Mouse (Mus musculus) kidney, embryonic 15.5 days (tissue): ENCODE results near the gene Scfd2. TPM values are rescaled to one million over a fixed set of nuclear protein-coding genes. Genes with fewer than 3 reads are reported as not detected.
A peak's percentile ranks its signal among the peaks of the same experiment; 100 is the strongest.

ENCODE experiments used
- ATAC-seq: fragments of 200-750 bp; cut with Nextera tagmentation; replicated peaks from 2 replicates; pipeline ENCODE4 v1.8.0; 2017; ENCODE audit warnings: moderate TSS enrichment; ENCODE audit not compliant: low FRiP score
- H3K27ac ChIP-seq: fragments of 300-500 bp; sonication (generic); 2 replicates; pipeline ENCODE4 v1.5.1; 2015; ENCODE audit warnings: mild to moderate bottlenecking, inconsistent platforms
- H3K27me3 ChIP-seq: fragments of 300-500 bp; sonication (generic); 2 replicates; pipeline ENCODE4 v1.6.1; 2015; ENCODE audit warnings: inconsistent platforms
- H3K36me3 ChIP-seq: fragments of 300-500 bp; sonication (generic); 2 replicates; pipeline ENCODE4 v1.6.1; 2015; ENCODE audit warnings: inconsistent platforms
- H3K4me1 ChIP-seq: fragments of 300-500 bp; sonication (generic); 2 replicates; pipeline ENCODE4 v1.6.1; 2015; ENCODE audit warnings: inconsistent platforms
- H3K4me2 ChIP-seq: fragments of 300-500 bp; sonication (generic); 2 replicates; pipeline ENCODE4 v1.6.1; 2015; ENCODE audit warnings: moderate library complexity, mild to moderate bottlenecking, inconsistent platforms
- H3K4me3 ChIP-seq: fragments of 300-500 bp; sonication (generic); replicated peaks from 2 replicates; pipeline ENCODE4 v1.5.1; 2015; ENCODE audit warnings: mild to moderate bottlenecking, inconsistent platforms
- H3K9ac ChIP-seq: fragments of 300-500 bp; sonication (generic); 2 replicates; pipeline ENCODE4 v1.6.1; 2015; ENCODE audit warnings: mild to moderate bottlenecking, inconsistent platforms
- H3K9me3 ChIP-seq: fragments of 300-500 bp; sonication (generic); replicated peaks from 2 replicates; pipeline ENCODE4 v1.6.1; 2016; ENCODE audit warnings: inconsistent platforms
- WGBS: fragments of 180-500 bp; shearing (Covaris S2); methylation state at CpG from one replicate; pipeline ENCODE4 v1.1.7; 2015; ENCODE audit warnings: mixed read lengths; 5-methylcytosine and 5-hydroxymethylcytosine counted together
- polyA plus RNA-seq: library from polyadenylated mRNA; unstranded; fragments of >200 nt; fragmentation: Nextera tagmentation; extraction: Ambion mirVana; gene quantifications from 2 replicates; pipeline ENCODE4 v1.2.1, GENCODE M21; 2015

The Scfd2 gene
- polyA plus RNA-seq, 1 experiment from 2014 or later, result 18.3 TPM

- Histone ChIP-seq H3K4me1 (peaks cover 50% of the 10 kb centered on the region), H3K36me3 (peaks cover 17% of the 10 kb centered on the region), H3K4me2 (peak overlapping the region; percentile 99; the same call in 1 of the 2 replicates), H3K9ac (no peak overlapping the region), H3K27ac (0 out of 2 replicates have a peak overlapping the region, but pooled peaks have one; percentile 18), H3K9me3 (no peaks in the 10 kb centered on the region), H3K27me3 (peaks cover 8% of the 10 kb centered on the region; the same call in 1 of the 2 replicates), H3K4me3 (no peak overlapping the region; the same call in 1 of the 2 replicates)
- ATAC-seq, result no peak
- WGBS, result 26% methylated on average over 7 of the region's 7 CpGs
These were observed 337.9 kb downstream of the Scfd2 start for GRCm38 (mm10) chr5:74193626-74194025.

DNA sequence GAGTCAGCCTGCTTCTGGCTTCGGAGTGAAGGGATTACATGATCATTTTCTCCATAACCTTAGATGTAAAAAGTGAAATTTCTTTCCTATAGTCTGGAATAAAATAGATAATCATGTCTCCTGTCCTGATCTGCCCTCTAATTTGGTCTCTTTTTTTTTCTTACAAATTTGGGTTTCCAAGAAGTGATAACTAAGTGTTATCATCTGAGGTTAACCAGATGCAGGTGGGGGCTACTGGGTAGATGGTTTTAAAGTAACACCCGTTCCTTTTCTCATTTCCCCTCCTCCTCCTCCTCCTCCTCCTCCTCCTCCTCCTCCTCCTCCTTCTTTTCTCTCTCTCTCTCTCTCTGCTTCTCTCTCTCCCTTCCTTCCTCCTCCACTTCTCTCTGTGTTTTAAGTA lies 338.6 kb downstream of the Scfd2 start:
- Histone ChIP-seq H3K9ac (no peak overlapping the region), H3K36me3 (peaks cover 10% of the 10 kb centered on the region), H3K9me3 (no peaks in the 10 kb centered on the region), H3K4me3 (no peak overlapping the region), H3K4me2 (no peak overlapping the region), H3K27ac (no peak overlapping the region), H3K4me1 (peaks cover 44% of the 10 kb centered on the region), H3K27me3 (peaks cover 8% of the 10 kb centered on the region; the same call in 1 of the 2 replicates)
- 48% methylated on average over 2 of the region's 2 CpGs for WGBS
- no peak for ATAC-seq

DNA sequence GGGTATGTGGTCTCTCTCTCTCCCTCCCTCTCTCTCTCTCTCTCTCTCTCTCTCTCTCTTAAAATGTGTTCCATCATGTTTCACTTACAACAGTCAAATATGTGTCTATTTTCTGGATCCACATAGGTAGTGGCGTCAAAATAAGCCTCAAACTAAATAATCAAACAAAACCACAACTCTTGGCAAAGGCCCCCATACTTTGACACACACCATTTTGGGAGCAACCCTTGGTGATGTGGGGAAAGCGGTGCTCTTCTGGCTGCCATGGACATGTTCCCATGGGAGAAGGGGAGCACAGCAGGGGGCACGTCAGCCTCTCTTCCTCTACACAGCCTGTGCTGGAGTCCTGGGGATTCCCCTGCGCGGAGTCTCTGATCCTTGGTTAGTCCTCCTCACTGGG lies 340.6 kb downstream of the Scfd2 start:
- H3K4me3 ChIP-seq, result no peak overlapping the region
- H3K9me3 ChIP-seq, result no peaks in the 10 kb centered on the region
- no peak for ATAC-seq
- 83% methylated on average over 5 of the region's 5 CpGs for WGBS
- H3K27ac ChIP-seq, result no peak overlapping the region
- H3K9ac ChIP-seq, result no peak overlapping the region
- no peak overlapping the region for H3K4me2 ChIP-seq
- H3K4me1 ChIP-seq, result peaks cover 26% of the 10 kb centered on the region
- no peaks in the 10 kb centered on the region for H3K36me3 ChIP-seq
- peaks cover 8% of the 10 kb centered on the region; the same call in 1 of the 2 replicates for H3K27me3 ChIP-seq

- Histone ChIP-seq H3K36me3 (no peaks in the 10 kb centered on the region), H3K4me2 (no peak overlapping the region), H3K4me3 (no peak overlapping the region), H3K4me1 (peaks cover 26% of the 10 kb centered on the region), H3K27me3 (peaks cover 8% of the 10 kb centered on the region; the same call in 1 of the 2 replicates), H3K27ac (no peak overlapping the region), H3K9me3 (no peaks in the 10 kb centered on the region), H3K9ac (no peak overlapping the region)
- 58% methylated on average over 9 of the region's 9 CpGs for WGBS
- ATAC-seq, result no peak
These were observed 341.4 kb downstream of the Scfd2 start for GRCm38 (mm10) chr5:74190161-74190491.

DNA sequence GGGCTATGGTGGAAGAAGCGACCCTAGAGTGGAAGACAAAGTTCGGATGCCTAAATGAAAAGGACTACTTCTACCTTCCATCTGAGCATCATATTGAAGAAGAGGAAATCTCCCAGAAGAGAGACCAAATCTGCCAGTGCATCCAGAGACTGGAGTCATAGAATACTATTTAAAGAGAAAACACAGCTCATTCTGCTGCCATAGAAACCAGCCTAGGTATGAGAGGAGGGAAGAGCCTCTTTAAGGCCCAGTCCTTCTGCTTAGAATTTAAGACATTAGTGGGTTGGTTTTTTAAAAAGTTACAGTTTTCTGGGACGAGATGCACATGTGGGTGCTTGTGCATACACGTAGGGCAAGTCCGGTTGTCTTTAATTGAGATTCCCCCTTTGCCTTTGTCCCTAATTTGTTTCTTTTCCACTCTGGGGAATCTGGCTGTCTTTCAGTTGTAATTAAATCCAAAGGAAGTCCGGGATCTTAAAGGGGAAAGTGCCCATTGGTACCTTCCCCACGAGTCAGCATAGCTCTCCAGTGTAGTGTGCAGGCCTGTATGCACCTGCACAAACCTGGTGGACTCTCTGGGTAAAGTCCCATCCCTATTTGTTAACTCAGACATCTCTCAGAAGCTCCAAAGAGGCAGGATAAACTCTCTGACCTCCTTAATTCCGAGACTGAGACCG lies 341.9 kb downstream of the Scfd2 start:
- Histone ChIP-seq H3K9ac (no peak overlapping the region), H3K27ac (no peak overlapping the region), H3K4me3 (no peak overlapping the region), H3K27me3 (peaks cover 8% of the 10 kb centered on the region; the same call in 1 of the 2 replicates), H3K4me1 (peaks cover 23% of the 10 kb centered on the region), H3K9me3 (no peaks in the 10 kb centered on the region), H3K36me3 (no peaks in the 10 kb centered on the region), H3K4me2 (no peak overlapping the region)
- 62% methylated on average over 9 of the region's 9 CpGs for WGBS
- no peak for ATAC-seq

DNA sequence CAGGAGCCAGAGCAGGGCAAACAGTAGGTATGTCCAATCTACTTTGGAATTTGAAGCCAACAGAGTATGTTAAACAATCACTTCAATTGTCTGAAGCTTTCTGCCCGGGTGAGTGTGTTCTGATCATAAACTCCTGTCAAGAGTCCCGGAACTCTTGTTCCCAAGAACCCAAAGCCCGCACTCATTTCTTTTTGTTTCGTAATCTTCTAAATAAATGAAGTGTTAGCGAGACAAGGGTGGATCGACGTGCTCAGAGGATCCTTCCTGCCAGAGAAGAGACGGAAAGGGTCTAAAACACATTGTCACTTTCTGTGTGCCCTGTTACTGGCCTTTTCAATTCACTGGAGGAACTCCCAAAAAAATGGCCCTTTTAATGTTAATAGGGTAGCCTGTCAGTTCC lies 342.7 kb downstream of the Scfd2 start:
- Histone ChIP-seq H3K4me3 (no peak overlapping the region), H3K9me3 (no peaks in the 10 kb centered on the region), H3K27me3 (peaks cover 4% of the 10 kb centered on the region; the same call in 1 of the 2 replicates), H3K9ac (no peak overlapping the region), H3K36me3 (no peaks in the 10 kb centered on the region), H3K4me1 (peaks cover 15% of the 10 kb centered on the region), H3K27ac (no peak overlapping the region), H3K4me2 (no peak overlapping the region)
- ATAC-seq, result no peak
- 86% methylated on average over 8 of the region's 8 CpGs for WGBS

- H3K9me3 ChIP-seq, result no peaks in the 10 kb centered on the region
- H3K4me3 ChIP-seq, result no peak overlapping the region
- H3K9ac ChIP-seq, result no peak overlapping the region
- ATAC-seq, result no peak
- H3K4me2 ChIP-seq, result no peak overlapping the region
- H3K27me3 ChIP-seq, result peaks cover 4% of the 10 kb centered on the region; the same call in 1 of the 2 replicates
- WGBS, result 92% methylated on average over 12 of the region's 12 CpGs
- no peak overlapping the region for H3K27ac ChIP-seq
- peaks cover 9% of the 10 kb centered on the region; the same call in 1 of the 2 replicates for H3K4me1 ChIP-seq
- H3K36me3 ChIP-seq, result no peaks in the 10 kb centered on the region
These were observed 343.5 kb downstream of the Scfd2 start for GRCm38 (mm10) chr5:74188076-74188475.

GRCm38 (mm10) chr5:74184607-74185006 lies 347.0 kb downstream of the Scfd2 start:
- Histone ChIP-seq H3K36me3 (no peaks in the 10 kb centered on the region), H3K9me3 (no peaks in the 10 kb centered on the region), H3K4me3 (no peak overlapping the region), H3K9ac (no peak overlapping the region), H3K4me1 (peaks cover 2% of the 10 kb centered on the region; the same call in 1 of the 2 replicates), H3K4me2 (no peak overlapping the region), H3K27me3 (peaks cover 5% of the 10 kb centered on the region), H3K27ac (no peak overlapping the region)
- no peak for ATAC-seq
- 63% methylated on average over 9 of the region's 9 CpGs for WGBS

- Histone ChIP-seq H3K9ac (no peak overlapping the region), H3K27ac (no peak overlapping the region), H3K4me3 (no peak overlapping the region), H3K27me3 (peaks cover 5% of the 10 kb centered on the region), H3K9me3 (no peaks in the 10 kb centered on the region), H3K4me1 (peaks cover 5% of the 10 kb centered on the region; the same call in 1 of the 2 replicates), H3K36me3 (no peaks in the 10 kb centered on the region), H3K4me2 (no peak overlapping the region)
- WGBS, result 69% methylated on average over 10 of the region's 10 CpGs
- no peak for ATAC-seq
These were observed 348.4 kb downstream of the Scfd2 start for GRCm38 (mm10) chr5:74183118-74183517.

GRCm38 (mm10) chr5:74180216-74180615 lies 351.3 kb downstream of the Scfd2 start:
- no peaks in the 10 kb centered on the region for H3K9me3 ChIP-seq
- no peak overlapping the region for H3K27ac ChIP-seq
- H3K4me3 ChIP-seq, result no peak overlapping the region
- no peak overlapping the region for H3K9ac ChIP-seq
- peaks cover 5% of the 10 kb centered on the region for H3K27me3 ChIP-seq
- no peak for ATAC-seq
- WGBS, result 24% methylated on average over 10 of the region's 10 CpGs
- H3K4me2 ChIP-seq, result no peak overlapping the region
- no peaks in the 10 kb centered on the region for H3K36me3 ChIP-seq
- peaks cover 20% of the 10 kb centered on the region for H3K4me1 ChIP-seq

- H3K4me2 ChIP-seq, result no peak overlapping the region
These were observed 355.9 kb downstream of the Scfd2 start for GRCm38 (mm10) chr5:74175526-74176270.

DNA sequence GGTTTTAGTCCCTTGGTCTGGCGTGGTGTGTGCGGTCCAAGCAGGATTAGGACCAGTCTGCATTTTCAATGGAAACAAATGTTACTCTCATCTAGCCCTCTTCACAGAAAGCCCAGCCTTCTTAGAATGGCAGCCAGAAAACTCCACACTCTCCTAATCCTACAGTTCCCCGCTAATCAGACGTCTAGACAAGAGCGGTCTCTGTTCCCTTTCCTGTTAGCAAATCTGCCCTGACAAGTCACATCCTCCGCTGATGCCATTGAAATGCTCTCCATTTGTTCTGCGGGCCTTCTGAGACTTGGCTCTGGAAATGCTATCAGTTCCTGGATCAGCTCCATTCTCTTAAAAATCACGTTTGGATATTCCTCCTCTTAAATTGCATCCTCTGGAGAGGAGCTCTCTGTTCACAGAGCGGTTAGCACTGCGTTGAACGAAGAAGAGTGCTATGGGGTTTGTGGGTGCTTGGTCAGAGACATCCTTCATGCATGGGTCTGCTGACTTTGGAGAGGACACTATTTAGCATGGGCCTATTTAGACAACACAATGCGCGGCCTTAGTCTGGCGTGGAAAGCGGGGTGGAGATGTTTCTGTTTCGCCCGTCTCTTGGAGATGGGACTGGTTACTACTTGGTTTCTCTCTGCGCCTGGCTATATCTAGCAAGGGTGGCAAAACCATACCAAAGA lies 358.3 kb downstream of the Scfd2 start:
- no peak for ATAC-seq
- Histone ChIP-seq H3K27ac (peak overlapping the region; percentile 41), H3K9ac (no peak overlapping the region), H3K36me3 (no peaks in the 10 kb centered on the region), H3K4me1 (peaks cover 49% of the 10 kb centered on the region), H3K4me2 (no peak overlapping the region), H3K9me3 (no peaks in the 10 kb centered on the region), H3K27me3 (no peaks in the 10 kb centered on the region), H3K4me3 (no peak overlapping the region)
- WGBS, result 69% methylated on average over 18 of the region's 18 CpGs

More at GRCm38 (mm10) chr5:74175526-74176270, 355.9 kb downstream of the Scfd2 start:
- peak; percentile 54; the same call in 1 of the 2 replicates for ATAC-seq
- H3K4me3 ChIP-seq, result no peak overlapping the region
- no peaks in the 10 kb centered on the region for H3K27me3 ChIP-seq
- WGBS, result 46% methylated on average over 14 of the region's 14 CpGs
- peaks cover 46% of the 10 kb centered on the region for H3K4me1 ChIP-seq
- H3K9me3 ChIP-seq, result no peaks in the 10 kb centered on the region
- H3K27ac ChIP-seq, result peak overlapping the region; percentile 66
- no peak overlapping the region for H3K9ac ChIP-seq
- H3K36me3 ChIP-seq, result no peaks in the 10 kb centered on the region
